Mouse (Mus musculus): ENCODE data around the gene Hdgfl3. TPM values are rescaled to one million over a fixed set of nuclear protein-coding genes. Genes with fewer than 3 reads are reported as not detected.

The Hdgfl3 gene
- total and polyA plus RNA-seq, 3 experiments, result 0.04 TPM; not detected in 2

- Histone ChIP-seq H3K4me2 (ENCODE audit: insufficient read depth, low read depth, poor library complexity, severe bottlenecking) (no peak overlapping the region), H3K79me2 (replicated peaks; ENCODE audit: control insufficient read depth, extremely low read depth, insufficient read depth, poor library complexity, severe bottlenecking) (no peaks in the 10 kb centered on the region), H3K4me1 (ENCODE audit: control insufficient read depth in 1 of 2, insufficient read depth in 2 of 2) (no peaks in the 10 kb centered on the region; a peak in 1 of 4 replicates), H3K4me3 (replicated peaks in 1 of 3; ENCODE audit: low read depth in 2 of 3, low read length in 2 of 3, poor library complexity in 1 of 3) (no peak overlapping the region), H3K36me3 (replicated peaks in 1 of 2; ENCODE audit: control insufficient read depth in 1 of 2, insufficient read depth in 1 of 2, low read length in 1 of 2) (no peaks in the 10 kb centered on the region), H3K9ac (ENCODE audit: insufficient read depth, low read depth) (no peak overlapping the region), H3K27ac (ENCODE audit: insufficient read depth, low read depth) (no peak overlapping the region), H3K27me3 (replicated peaks) (no peaks in the 10 kb centered on the region), H3K9me3 (replicated peaks; ENCODE audit: low read length) (no peaks in the 10 kb centered on the region)
- dilution Hi-C loops (cut with MboI; ENCODE audit: extremely low pct_ligation_motif_present, extremely low pct_unique_long_range_greater_than_20kb, low sequenced_read_pairs) (no loop called here), in situ Hi-C loops (cut with MboI; ENCODE audit: low pct_ligation_motif_present, low pct_unique_long_range_greater_than_20kb, low sequenced_read_pairs) (loop anchor here (10.0 to 25.0 kb wide), 3 partner anchors 153 to 305 kb away; no protein-coding TSS in a partner anchor)
- DNase-seq (ENCODE audit: extremely low read depth), result peak; percentile 52
- TF ChIP-seq ETS1 (conservative IDR thresholded peaks at IDR 0.05; ENCODE audit: low read depth, low read length) (no peak), CTCF (conservative IDR thresholded peaks at IDR 0.05 in 1 of 2, IDR thresholded peaks at IDR 0.05 in 1 of 2; ENCODE audit: low read depth in 2 of 2, low read length in 2 of 2) (peak; percentile 89 to 92), ZMIZ1 (IDR thresholded peaks at IDR 0.05; ENCODE audit: low read depth, low read length) (no peak), SMC3 (IDR thresholded peaks at IDR 0.05; ENCODE audit: low read depth, low read length) (peak; percentile 84), HCFC1 (IDR thresholded peaks at IDR 0.05; ENCODE audit: low read depth, low read length) (no peak), PAX5 (IDR thresholded peaks at IDR 0.05; ENCODE audit: low read length) (no peak), USF1 (IDR thresholded peaks at IDR 0.05; ENCODE audit: low read depth, low read length) (no peak), ZC3H11A (IDR thresholded peaks at IDR 0.05; ENCODE audit: low read depth, low read length) (peak; percentile 51), MXI1 (IDR thresholded peaks at IDR 0.05; ENCODE audit: low read depth, low read length) (no peak), RAD21 (IDR thresholded peaks at IDR 0.05; ENCODE audit: low read depth, low read length) (peak; percentile 89), ELF1 (IDR thresholded peaks at IDR 0.05; ENCODE audit: low read depth, low read length) (no peak), POLR2A (IDR thresholded peaks at IDR 0.05; ENCODE audit: low read depth, low read length) (no peak), MEF2A (IDR thresholded peaks at IDR 0.05; ENCODE audit: borderline replicate concordance, low read depth, low read length) (no peak), EP300 (IDR thresholded peaks at IDR 0.05; ENCODE audit: low read length) (no peak), E2F4 (IDR thresholded peaks at IDR 0.05; ENCODE audit: insufficient replicate concordance, low read depth, low read length) (no peak), POLR2AphosphoS2 (IDR thresholded peaks at IDR 0.05; ENCODE audit: low read depth, low read length) (no peak)
Measured at GRCm38 (mm10) chr7:81959704-81960103, 25.4 kb upstream of the Hdgfl3 start.

- Histone ChIP-seq H3K9ac (ENCODE audit: insufficient read depth, low read depth) (no peak overlapping the region), H3K27me3 (replicated peaks) (no peaks in the 10 kb centered on the region), H3K4me1 (ENCODE audit: control insufficient read depth in 1 of 2, insufficient read depth in 2 of 2) (no peaks in the 10 kb centered on the region; a peak in 1 of 4 replicates), H3K9me3 (replicated peaks; ENCODE audit: low read length) (no peaks in the 10 kb centered on the region), H3K79me2 (replicated peaks; ENCODE audit: control insufficient read depth, extremely low read depth, insufficient read depth, poor library complexity, severe bottlenecking) (no peaks in the 10 kb centered on the region), H3K27ac (ENCODE audit: insufficient read depth, low read depth) (no peak overlapping the region), H3K36me3 (replicated peaks in 1 of 2; ENCODE audit: control insufficient read depth in 1 of 2, insufficient read depth in 1 of 2, low read length in 1 of 2) (no peaks in the 10 kb centered on the region), H3K4me3 (replicated peaks in 1 of 3; ENCODE audit: low read depth in 2 of 3, low read length in 2 of 3, poor library complexity in 1 of 3) (no peak overlapping the region), H3K4me2 (ENCODE audit: insufficient read depth, low read depth, poor library complexity, severe bottlenecking) (no peak overlapping the region)
- DNase-seq (ENCODE audit: extremely low read depth), result peak; percentile 32
- in situ Hi-C loops (cut with MboI; ENCODE audit: low pct_ligation_motif_present, low pct_unique_long_range_greater_than_20kb, low sequenced_read_pairs) (loop anchor here (10.0 to 25.0 kb wide), 2 partner anchors 158 to 160 kb away; no protein-coding TSS in a partner anchor), dilution Hi-C loops (cut with MboI; ENCODE audit: extremely low pct_ligation_motif_present, extremely low pct_unique_long_range_greater_than_20kb, low sequenced_read_pairs) (no loop called here)
- TF ChIP-seq MAZ (IDR thresholded peaks at IDR 0.05; ENCODE audit: low read depth, low read length) (no peak), NELFE (IDR thresholded peaks at IDR 0.05; ENCODE audit: low read depth, low read length) (no peak; the same call in 1 of the 2 replicates), IRF4 (IDR thresholded peaks at IDR 0.05; ENCODE audit: low read depth, low read length) (no peak), ZMIZ1 (IDR thresholded peaks at IDR 0.05; ENCODE audit: low read depth, low read length) (no peak), KAT2A (IDR thresholded peaks at IDR 0.05; ENCODE audit: insufficient replicate concordance, low read length) (no peak), SMC3 (IDR thresholded peaks at IDR 0.05; ENCODE audit: low read depth, low read length) (peak; percentile 72), HCFC1 (IDR thresholded peaks at IDR 0.05; ENCODE audit: low read depth, low read length) (no peak), EP300 (IDR thresholded peaks at IDR 0.05; ENCODE audit: low read length) (no peak), CTCF (conservative IDR thresholded peaks at IDR 0.05 in 1 of 2, IDR thresholded peaks at IDR 0.05 in 1 of 2; ENCODE audit: low read depth in 2 of 2, low read length in 2 of 2) (peak in 1 of 2 experiments; percentile 73; a peak in 3 of 4 replicates), POLR2A (IDR thresholded peaks at IDR 0.05; ENCODE audit: low read depth, low read length) (no peak), GABPA (IDR thresholded peaks at IDR 0.05; ENCODE audit: insufficient replicate concordance, low read depth, low read length) (no peak), ZC3H11A (IDR thresholded peaks at IDR 0.05; ENCODE audit: low read depth, low read length) (0 out of 2 replicates have a peak, but pooled peaks have one; percentile 8), RAD21 (IDR thresholded peaks at IDR 0.05; ENCODE audit: low read depth, low read length) (peak; percentile 68)
Measured at GRCm38 (mm10) chr7:81954208-81954846, 20.1 kb upstream of the Hdgfl3 start.
